Mouse (Mus musculus): ENCODE results near the gene P2rx2. TPM values are rescaled to one million over a fixed set of nuclear protein-coding genes. Genes with fewer than 3 reads are reported as not detected.
A peak's percentile ranks its signal among the peaks of the same experiment; 100 is the strongest.

Gene P2rx2
- total RNA-seq (2017): not detected in 3 replicates

DNA sequence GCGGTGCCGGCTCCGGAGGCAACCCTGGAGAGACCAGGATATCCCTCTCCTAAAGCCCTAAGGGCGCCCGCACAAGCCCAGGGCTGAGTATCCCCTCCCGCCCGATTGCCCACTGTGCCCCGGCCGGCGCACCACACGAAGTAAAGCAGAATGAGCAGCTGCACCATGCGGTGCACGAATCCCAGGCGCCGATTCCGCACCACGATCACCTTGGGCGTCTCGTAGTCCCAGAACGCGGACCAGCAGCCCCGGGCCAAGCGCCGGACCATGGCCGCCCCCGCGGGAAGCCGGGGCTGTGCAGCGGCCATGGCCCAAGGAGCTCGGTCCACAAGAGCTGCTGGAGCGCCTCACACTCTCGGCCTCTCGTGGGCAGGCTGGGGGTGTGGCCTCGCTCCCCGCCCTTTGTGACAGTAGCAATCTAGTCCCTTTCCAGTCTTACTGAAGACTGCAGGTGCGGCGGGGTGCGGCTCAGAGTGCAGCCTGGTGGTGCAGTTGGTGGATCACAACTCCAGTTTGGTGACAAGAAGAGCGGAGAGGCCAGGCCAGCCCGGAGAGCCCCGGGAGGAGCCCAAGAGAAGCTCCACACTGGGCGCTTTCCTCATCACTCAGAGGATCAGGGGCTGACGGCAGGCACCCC, at the start of gene P2rx2:
TSS of gene P2rx2 (minus strand) at position 565 of the 637 bp plus-strand sequence.
- no peak for ATAC-seq (replicated peaks; ENCODE audit: insufficient number of reproducible peaks, low FRiP score, low TSS enrichment, poor library complexity, severe bottlenecking)

- ATAC-seq (replicated peaks; ENCODE audit: insufficient number of reproducible peaks, low FRiP score, low TSS enrichment, poor library complexity, severe bottlenecking): no peak
Measured at GRCm38 (mm10) chr5:110392727-110393126, 49.7 kb upstream of the P2rx2 start.

DNA sequence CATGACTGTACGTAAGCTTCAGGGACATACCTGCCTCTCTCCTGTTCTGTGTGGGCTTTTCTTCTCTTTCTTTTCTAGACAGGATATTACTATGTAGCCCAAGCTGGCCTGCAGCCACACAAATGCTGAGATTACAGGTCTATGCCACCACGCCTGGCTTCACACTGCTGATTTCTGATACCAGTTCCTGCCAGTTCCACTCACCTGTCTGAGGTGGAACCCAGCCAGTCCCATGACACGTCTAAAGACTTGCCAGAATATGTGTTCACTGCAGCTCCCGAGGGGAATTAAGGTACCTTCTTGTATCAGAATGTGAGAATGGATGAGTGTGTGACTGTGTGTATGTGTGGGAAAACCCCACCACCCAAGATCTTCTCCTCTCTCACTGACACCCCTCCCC, 47.6 kb upstream of the P2rx2 start:
- no peak for ATAC-seq (replicated peaks; ENCODE audit: insufficient number of reproducible peaks, low FRiP score, low TSS enrichment, poor library complexity, severe bottlenecking)

DNA sequence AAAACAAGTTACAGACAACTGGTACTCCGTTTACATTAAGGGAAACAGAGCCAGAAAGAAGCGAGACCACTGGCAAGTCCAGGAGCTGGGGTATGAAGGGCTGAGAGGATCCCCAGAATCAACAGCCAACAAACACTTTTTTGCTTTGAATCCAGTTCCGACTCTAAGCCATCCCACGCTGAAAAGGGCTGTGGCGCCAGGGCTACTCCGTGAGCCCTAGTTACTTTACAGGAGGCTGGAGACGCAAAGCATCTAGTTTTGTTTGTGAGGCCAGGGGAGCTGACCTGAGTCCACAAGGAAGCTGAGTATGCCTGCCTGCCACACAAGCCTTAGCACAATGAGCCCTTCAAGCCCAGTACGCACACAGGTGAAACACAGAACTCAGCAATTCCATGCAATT, 44.3 kb upstream of the P2rx2 start:
- ATAC-seq (replicated peaks; ENCODE audit: insufficient number of reproducible peaks, low FRiP score, low TSS enrichment, poor library complexity, severe bottlenecking): no peak

DNA sequence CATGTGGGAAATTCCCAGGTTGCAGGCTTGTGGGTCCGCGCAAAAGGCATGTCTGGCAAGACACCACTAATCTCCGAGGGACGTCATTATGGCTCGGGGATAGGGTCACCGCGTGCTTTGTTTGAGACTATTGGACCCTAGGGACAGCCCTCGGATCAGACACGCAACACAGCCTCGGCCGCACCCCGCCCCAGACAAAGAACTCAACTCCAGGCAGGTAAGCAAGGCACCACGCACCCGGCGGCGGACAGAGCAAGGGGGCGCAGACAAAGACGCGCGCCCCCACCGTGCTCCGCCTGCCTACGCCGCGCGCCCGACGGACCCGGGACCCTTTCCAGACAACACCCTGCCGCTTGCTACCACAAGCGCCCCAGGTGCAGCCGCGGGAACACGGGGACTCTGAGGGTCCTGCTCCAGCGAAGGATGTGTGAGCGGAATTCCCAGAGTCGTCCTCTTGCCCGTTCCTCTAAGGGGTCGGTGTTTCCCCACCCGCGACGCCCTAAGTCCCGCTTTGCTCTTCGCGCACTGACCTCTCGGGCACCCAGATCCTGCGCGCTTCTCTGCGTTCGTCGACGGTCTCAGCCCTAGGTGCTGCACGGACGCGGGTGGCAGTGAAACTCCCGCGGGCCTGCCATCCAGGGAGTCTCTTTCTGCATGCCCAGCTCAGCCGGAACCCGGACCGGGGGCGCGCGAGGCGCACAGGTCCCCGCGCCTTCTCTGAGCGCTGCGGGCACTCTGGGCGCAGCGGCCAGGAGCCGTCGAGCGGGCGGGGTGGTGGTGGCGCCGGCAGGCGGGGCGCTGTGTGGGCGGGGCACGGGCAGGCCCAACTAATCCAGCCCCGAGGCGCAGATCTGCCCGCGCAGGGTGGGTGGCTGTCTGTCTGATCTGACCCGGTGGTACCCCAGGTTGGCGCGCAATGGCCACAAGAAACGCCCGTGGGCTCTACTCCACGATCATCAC, 43.6 kb upstream of the P2rx2 start:
- ATAC-seq (replicated peaks; ENCODE audit: insufficient number of reproducible peaks, low FRiP score, low TSS enrichment, poor library complexity, severe bottlenecking): no peak

- ATAC-seq (replicated peaks; ENCODE audit: insufficient number of reproducible peaks, low FRiP score, low TSS enrichment, poor library complexity, severe bottlenecking): no peak
Measured at GRCm38 (mm10) chr5:110385263-110385662, 42.3 kb upstream of the P2rx2 start.

DNA sequence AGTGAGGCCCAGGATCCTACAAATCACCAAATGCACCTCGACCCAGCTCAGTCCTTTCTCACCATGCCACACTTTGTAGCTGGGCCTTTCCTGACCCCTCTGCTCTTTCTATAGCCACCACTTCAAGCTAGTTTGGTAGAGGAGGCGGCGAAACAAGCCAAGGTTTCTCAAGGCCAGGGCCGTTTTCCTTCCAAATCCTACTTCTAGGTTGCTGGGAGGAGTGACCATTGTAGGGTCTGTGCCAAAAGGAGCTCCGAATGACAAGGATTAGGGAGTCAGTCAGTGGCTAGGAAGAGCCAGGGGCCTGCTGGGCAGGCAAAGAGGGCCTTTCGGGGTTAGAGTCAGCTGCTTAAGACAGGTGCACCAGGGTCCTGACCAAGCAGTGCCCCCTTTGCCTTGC, 41.5 kb upstream of the P2rx2 start:
- ATAC-seq (replicated peaks; ENCODE audit: insufficient number of reproducible peaks, low FRiP score, low TSS enrichment, poor library complexity, severe bottlenecking): no peak

DNA sequence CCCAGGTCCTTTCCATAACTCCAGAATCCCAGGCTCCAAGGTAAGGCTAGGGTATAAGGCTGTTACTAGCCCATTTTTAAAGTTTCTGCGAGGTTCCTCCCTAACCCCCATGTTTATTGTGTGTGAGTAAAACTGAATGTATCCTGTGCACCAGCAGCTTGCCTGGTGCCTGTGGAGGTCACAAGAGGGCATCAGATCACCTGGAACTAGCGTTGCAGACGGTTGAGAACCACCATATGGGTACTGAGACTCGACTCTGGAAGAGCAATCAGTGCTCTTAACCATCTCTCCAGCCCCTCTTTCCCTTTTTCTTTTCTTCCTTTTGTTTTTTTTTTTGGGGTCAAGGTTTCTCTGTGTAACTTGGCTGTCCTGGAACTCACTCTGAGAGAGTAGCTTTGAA, 36.8 kb upstream of the P2rx2 start:
- ATAC-seq (replicated peaks; ENCODE audit: insufficient number of reproducible peaks, low FRiP score, low TSS enrichment, poor library complexity, severe bottlenecking): no peak

DNA sequence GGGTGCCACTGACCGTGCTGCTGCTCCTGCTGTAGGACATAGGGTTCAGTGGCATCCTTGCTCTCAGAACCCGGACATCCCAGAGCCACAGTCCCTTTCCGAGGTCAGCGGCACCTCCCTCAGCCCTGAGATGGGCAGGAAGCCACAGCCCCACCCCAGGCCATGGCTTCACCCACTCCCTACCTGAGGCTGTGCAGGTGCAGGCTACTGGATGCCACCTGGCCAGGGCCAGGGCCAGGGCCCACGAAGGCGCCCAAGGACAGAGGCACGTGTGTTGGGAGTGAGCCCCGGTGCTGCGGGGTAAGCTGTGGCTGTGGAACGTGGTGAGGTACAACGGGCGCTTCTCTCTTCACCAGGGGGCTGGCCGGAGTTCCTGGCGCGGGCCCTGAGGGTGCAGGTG, 36.1 kb upstream of the P2rx2 start:
- no peak for ATAC-seq (replicated peaks; ENCODE audit: insufficient number of reproducible peaks, low FRiP score, low TSS enrichment, poor library complexity, severe bottlenecking)

GRCm38 (mm10) chr5:110378181-110378583, 35.2 kb upstream of the P2rx2 start:
- no peak for ATAC-seq (replicated peaks; ENCODE audit: insufficient number of reproducible peaks, low FRiP score, low TSS enrichment, poor library complexity, severe bottlenecking)

DNA sequence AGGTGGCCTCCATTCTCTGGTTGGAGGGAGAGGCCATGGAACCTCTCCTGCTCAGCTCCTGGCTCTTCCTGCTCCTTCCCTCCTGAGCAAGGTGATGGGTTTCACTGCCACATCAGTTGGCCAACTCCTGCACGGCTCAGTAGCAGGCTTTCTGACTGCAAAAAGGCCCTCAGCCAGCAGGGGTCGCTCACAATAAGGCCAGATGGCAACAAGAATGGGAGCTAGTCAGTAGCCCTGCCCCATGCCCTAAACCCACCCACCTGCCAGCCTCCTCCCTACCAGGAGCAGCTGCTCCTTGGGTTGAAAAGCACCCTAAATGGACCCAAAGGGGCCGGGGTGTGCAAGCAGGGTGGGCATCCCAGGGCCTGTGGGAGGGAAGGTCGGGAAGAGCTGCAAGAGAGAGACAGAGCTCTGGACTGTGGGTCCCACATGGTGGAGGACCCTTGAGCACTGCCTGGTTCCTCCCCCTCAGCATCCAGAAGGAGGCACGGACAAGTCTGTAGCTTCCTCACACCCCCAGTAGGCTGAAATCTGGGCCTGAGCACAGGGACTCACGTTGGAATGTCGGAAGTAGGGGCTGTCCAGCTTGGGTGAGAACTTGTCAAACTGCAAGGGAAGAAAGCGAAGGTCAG, 33.9 kb upstream of the P2rx2 start:
- ATAC-seq (replicated peaks; ENCODE audit: insufficient number of reproducible peaks, low FRiP score, low TSS enrichment, poor library complexity, severe bottlenecking): no peak

DNA sequence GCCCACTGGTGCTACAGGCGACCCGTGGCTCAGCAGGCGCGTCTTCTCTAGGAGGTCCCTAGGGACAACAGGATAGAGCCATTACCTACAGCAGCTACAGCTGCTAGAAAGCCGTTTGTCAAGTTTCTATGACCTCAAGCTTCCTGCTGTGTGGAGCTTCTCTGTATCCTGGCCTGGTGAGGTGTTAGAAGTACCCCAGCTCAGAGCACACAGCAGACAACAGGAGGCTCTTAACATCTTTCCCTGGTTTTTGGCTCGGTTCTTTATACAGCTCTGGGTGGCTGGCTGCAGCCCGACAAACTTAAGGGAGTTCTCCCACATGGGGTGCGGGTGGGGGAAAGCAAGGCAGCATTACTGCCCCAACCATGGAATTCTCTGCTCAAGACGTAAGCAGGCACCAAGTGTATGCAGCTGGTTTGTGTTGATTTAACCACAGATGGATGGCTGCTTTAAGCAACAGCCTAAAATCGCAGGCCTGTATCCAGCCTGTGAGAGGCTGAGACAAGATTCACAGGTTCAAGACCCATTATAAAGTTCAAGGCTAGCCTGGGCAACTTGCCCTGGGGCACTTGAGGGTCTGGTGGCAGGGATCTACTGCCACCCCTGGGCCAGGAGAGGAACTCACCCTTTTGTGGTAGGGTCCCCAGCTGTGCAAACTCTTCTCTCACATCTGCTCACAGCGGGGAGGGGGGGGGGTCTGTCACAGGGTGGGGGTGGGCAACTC, 21.0 kb upstream of the P2rx2 start:
- no peak for ATAC-seq (replicated peaks; ENCODE audit: insufficient number of reproducible peaks, low FRiP score, low TSS enrichment, poor library complexity, severe bottlenecking)

DNA sequence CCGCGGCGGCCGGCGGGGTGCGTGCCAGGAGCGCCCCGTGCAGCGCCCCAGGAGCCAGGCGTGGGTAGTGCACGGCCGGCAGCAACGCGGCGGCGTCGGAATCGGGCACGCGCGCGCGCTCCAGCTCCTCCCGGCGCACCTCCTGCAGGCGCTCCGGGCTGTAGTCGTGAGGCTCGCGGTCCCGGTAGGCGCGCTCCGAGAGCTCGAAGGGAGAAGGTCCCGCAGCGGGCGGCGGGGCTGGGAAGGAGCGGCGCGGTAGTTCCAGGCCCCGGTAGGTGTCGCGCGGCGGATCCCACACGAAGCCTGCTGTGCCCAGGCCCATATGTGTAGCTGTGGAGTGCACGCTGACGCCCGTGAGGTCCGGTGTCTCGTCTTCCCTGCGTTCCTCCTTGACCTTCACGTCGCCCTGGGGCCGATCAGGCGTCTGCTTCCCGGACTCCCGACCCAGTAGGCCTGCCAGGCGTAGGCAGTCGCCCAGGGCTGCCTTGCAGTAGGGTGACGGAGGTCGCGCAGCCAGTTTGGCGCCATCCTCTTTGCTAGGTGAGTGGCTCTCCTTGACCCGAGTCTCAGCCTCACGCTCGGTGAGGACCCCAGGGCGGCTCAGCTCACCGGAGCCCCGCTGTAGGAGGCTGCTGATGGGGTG, 20.3 kb upstream of the P2rx2 start:
- no peak for ATAC-seq (replicated peaks; ENCODE audit: insufficient number of reproducible peaks, low FRiP score, low TSS enrichment, poor library complexity, severe bottlenecking)

GRCm38 (mm10) chr5:110362813-110363178, 19.8 kb upstream of the P2rx2 start:
- ATAC-seq (replicated peaks; ENCODE audit: insufficient number of reproducible peaks, low FRiP score, low TSS enrichment, poor library complexity, severe bottlenecking): no peak

DNA sequence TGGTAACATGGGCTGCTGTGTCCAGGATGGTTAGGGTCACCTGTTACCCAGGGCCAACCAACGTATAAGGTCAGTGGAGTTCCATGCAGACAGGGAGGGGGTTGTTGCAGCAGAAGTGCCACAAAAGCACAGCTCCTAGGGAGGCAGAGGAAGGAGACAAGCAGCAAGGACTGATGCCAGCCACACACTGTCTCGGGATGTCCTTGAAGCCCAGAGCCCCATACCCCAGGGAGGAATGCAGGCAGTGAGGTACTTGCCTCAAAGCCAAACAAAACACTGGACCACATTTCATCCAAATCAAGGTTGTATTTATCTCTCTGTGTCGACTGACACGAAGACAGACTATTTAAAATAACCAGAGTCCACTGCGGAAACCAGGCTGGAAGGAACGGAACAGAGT, 18.5 kb upstream of the P2rx2 start:
- no peak for ATAC-seq (replicated peaks; ENCODE audit: insufficient number of reproducible peaks, low FRiP score, low TSS enrichment, poor library complexity, severe bottlenecking)

GRCm38 (mm10) chr5:110357531-110358179, 14.6 kb upstream of the P2rx2 start:
- ATAC-seq (replicated peaks; ENCODE audit: insufficient number of reproducible peaks, low FRiP score, low TSS enrichment, poor library complexity, severe bottlenecking): peak; percentile 52; the same call in 1 of the 2 replicates

GRCm38 (mm10) chr5:110354716-110355115, 11.7 kb upstream of the P2rx2 start:
- no peak for ATAC-seq (replicated peaks; ENCODE audit: insufficient number of reproducible peaks, low FRiP score, low TSS enrichment, poor library complexity, severe bottlenecking)

DNA sequence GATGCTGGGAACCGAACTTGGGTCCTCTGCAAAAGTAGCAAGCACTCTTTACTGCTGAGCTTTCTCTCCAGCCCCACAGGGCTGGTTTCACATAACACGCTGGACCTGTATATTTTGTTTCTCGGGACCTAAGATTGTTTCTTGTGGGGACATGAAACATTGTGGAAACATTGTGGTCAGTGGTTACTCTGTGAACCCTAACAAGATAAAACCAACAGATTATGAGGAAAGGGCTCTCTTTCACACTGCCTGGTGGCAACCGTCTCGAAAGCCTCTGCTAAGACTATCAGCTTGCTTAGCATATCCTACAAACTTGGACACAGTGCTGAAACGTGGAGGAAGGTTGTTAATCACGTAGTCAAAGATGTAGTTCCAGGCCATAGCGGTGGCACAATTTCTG, 4.0 kb upstream of the P2rx2 start:
- ATAC-seq (replicated peaks; ENCODE audit: insufficient number of reproducible peaks, low FRiP score, low TSS enrichment, poor library complexity, severe bottlenecking): no peak
